Mouse (Mus musculus): ENCODE measurements around the gene C1ra.
"Not testable (repeated sequence)": the region's sequence is repeated elsewhere in the genome, so short reads cannot be mapped to it uniquely, and the experiment has no call there.

- TF ChIP-seq CTCF (IDR thresholded peaks at IDR 0.05; ENCODE audit: borderline replicate concordance, control insufficient read depth, extremely low read depth, insufficient read depth, low read length, poor library complexity); POLR2A (IDR thresholded peaks at IDR 0.05; ENCODE audit: control insufficient read depth, extremely low read depth, insufficient read depth, low read length, poor library complexity): not testable (repeated sequence)
Measured at GRCm38 (mm10) chr6:124542284-124542683, 30.1 kb downstream of the C1ra start, which contains the start of gene C1s1.

Data from thymus, adult 2 months (tissue).